Mouse (Mus musculus) left cerebral cortex, postnatal 25 days (tissue): Measurements from ENCODE around the gene Phlda3. TPM values are rescaled to one million over a fixed set of nuclear protein-coding genes. Genes with fewer than 3 reads are reported as not detected.
A peak's percentile ranks its signal among the peaks of the same experiment; 100 is the strongest.

ENCODE experiments used
- DNase-seq, 2 experiments: peaks; one replicate each; pipeline ENCODE4 v3.0.0; 2022; ENCODE audit warnings: low spot score in 2 of 2, mixed read lengths in 1 of 2
- intact Hi-C: fragments of 180-260 bp; cut with DNase I; formaldehyde crosslinking; loops from one replicate; pipeline ENCODE4 v1.15.1; 2025
- total RNA-seq, 2 experiments: library from RNA; stranded (reverse); gene quantifications; 2 replicates each; pipeline ENCODE4 v1.2.3; 2021

The Phlda3 gene
- total RNA-seq, result 10 to 100 TPM; 20.0 to 20.3 TPM

DNA sequence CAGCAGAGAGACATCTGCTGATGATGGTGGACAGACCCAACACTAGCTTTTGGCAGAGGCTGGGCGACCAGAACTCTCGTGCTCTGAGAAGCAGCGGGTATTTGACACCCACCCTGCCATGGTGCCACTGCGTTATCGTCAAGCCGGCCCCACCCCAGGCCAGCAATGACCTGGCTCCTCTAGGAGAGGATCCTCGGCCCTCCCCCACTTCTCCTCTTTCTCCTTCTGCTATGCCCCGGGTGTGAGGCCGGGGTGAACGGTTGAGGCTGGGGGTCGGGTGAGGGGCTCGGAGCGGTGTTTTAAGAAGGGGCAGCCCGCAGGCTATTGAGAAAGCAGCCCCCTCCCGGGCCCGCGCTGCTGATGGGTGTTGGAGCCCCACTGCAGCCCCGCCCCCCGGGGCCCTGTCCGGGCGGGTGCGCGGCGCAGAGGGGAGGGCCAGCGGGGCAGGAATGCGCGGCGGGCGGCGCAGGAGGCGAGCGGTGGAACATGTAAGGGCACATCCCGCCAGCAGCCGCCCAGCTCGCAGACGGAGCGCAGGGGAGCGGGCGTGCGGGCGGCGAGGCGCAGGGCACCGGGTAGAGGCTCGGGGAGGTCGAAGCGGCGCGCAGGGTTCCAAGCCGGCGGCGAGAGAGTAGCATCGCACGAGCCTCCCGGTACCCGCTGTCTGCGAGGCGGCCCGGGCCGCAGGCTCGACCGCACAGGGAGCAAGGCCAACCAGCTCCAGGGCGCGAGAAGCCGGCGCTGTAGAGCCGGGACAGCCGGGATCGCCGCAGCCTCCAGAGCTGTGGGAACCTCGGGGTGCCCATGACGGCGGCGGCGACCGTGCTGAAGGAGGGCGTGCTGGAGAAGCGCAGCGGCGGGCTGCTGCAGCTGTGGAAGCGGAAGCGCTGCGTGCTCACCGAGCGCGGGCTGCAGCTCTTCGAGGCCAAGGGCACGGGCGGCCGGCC lies at the start of gene Phlda3:
Gene Phlda3, plus strand, starts transcription at position 475 of the 947 bp plus-strand sequence.
- intact Hi-C loops, result no loop called here
- peak; percentile 51 to 54 for DNase-seq

DNA sequence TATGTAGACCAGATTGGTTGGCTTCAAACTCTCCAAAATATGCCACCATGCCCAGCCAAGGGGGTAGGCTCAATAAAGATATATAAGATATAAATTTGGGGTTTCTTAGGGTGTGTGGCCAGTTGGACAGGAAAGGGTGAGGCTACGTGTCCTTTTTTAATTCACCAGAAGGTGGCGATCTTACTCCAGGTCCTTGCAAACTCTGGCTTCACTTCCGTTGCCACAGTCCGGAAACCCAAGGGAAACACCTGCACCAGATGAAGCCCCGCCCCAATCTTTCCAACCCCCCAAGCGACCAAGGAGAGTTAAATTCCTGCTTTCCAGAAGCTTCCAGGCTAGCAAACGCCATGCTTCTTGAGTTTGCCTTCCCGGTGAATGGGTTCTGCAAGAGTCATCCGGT lies 46.4 kb upstream of the Phlda3 start:
- intact Hi-C loops, result loop anchor here (1.0 to 10.0 kb wide), 4 partner anchors 34 to 225 kb away; no protein-coding TSS in a partner anchor
- DNase-seq, result peak; percentile 67 to 70

DNA sequence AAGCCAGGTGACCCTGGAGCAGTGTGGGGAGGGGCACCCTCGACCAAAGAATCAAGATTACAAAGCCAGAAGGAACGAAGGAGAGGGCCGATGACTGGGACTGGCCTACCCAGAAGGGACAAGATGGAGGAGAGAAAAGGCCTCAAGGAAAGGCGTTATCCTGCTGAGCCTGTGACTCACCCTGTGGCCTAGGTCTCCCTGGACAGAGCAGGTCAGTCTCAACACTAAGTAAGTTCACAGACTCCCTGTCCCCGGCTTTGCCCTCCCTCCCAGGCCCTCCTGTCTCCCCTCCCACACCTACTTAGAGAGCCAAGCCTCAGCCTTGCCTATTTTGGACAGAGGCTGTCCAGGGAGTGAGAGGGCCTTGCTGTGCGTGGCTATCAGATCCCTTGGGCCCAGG lies 45.9 kb upstream of the Phlda3 start, which contains the start of gene Csrp1:
Gene Csrp1, plus strand, starts transcription at position 79 of the 400 bp plus-strand sequence.
- intact Hi-C loops, result loop anchor here (1.0 to 10.0 kb wide), 4 partner anchors 33 to 225 kb away; no protein-coding TSS in a partner anchor
- DNase-seq, result no peak

DNA sequence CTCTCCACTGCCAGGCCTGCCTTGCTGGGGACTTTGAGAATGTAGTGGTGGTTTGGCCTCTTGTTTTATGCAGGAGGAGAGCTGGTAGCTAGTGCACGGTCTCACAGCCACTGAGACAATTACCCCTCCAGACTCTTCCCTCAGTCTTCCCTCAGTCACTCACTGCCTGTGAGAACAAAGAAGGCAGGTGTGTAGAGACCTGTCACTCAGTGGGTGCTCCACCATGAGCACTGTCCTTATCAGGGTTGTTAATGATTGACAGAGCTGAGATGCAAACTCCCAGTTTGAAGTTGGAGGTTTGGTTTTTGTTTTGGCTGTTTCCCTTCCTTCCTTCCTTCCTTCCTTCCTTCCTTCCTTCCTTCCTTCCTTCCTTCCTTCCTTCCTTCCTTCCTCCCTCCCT lies 42.9 kb upstream of the Phlda3 start:
- DNase-seq, result no peak
- intact Hi-C loops, result no loop called here

DNA sequence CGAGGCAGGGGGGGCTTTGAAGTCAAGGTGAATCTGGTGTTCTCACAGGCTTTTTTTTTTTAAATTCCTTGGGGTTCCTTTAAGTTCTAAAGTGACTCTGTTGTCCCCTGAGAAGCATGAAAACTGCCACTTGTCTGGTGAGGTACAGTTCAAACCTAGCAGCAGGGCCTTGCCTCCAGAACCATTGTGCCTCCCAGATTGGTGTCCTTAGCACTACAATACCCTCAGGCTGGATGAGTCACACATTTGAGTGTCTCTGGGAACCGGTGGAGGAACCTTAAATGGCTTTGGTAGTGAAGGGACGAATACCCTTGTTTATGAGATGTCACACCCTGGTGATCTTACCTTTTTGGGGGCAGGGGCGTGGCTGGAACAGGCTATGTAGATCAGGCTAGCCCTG lies 41.8 kb upstream of the Phlda3 start:
- DNase-seq, result no peak
- intact Hi-C loops, result no loop called here

DNA sequence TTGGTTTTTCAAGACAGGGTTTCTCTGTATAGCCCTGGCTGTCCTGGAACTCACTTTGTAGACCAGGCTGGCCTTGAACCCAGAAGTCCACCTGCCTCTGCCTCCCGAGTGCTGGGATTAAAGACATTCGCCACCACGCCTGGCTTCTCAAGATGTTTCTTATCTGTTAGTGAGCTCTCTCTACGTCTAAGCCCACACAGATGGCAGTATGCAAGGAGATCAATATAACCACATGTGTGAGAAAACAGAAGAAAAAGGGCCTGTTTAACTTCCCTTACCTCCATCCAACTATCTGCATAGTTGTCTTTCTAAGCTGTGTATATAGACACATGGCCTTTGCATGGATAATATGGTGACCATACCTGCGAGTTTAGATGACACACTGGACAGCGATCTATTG lies 40.6 kb upstream of the Phlda3 start:
- intact Hi-C loops, result no loop called here
- DNase-seq, result no peak

DNA sequence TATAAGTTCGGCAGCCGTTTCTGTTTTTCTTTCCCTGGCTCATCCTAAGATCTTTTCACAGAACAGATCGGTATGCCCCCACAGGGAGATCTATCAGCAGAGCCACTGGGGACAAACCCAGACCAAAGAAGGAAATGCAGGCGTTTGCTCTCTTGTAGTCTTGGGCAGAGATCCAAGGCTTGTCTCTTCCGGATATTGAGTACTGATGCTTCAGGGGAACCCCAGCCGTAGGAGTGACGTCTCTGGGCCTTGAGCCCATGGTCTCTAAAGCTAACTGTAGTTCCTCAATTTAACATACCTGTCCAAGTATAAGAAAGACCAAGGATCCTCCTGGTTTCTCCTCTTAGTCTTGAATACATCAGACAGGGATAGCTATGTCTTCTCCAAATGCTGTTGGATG lies 40.0 kb upstream of the Phlda3 start:
- intact Hi-C loops, result no loop called here
- DNase-seq, result no peak

DNA sequence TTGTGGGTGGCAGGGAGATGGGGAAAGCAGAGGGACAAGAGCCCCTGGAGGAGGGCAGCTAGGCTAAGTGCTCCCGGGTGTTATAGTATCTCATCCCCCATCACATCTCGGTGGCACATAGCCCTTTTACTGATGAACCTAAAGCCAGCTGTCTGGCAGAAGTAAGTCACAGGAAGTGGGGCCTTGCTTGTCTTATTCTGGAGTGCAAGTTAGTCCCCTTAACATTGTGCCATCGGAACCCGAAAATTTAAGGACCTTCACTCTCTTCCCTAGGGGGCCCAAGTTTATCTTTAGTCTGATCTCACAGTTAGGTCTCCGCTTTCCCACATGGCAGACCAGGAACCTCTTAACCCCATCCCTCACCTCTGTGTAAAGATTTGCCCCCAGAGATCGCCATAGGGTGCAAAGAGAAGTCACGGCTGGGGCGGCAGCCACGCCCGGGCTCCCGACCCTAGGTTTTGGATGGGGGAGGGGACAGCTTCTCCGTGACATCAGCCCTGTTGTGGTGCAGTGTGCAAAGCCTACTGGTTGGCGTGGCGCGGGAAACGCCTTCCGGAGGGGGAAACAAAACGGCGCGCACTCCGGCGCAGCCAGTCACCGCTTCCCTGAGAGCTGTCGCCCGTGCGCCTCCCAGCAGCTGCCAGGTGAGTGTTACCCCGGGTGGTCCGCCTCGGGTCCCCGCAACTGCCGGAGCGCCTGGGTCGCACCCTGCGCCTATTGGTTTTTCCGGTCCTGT lies 37.1 kb upstream of the Phlda3 start:
- DNase-seq, result peak; percentile 80 to 87
- intact Hi-C loops, result no loop called here

DNA sequence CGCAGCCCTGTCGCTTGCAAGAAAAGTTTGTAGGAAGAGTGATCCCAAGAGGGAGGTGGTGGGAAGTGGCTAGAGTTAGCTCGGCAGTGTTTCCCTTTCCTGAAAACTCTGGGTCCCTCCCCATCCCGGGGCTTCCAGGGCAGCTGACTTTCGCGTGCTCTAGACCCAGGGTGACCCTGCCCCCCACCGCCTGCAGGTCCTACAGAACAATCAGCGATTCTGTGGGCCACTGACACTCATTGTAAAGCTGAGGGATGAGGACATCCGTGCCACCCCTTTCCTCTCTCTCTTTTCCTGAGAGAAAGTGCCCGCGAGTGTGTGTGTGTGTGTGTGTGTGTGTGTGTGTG lies 36.6 kb upstream of the Phlda3 start:
- DNase-seq, result no peak
- intact Hi-C loops, result no loop called here

DNA sequence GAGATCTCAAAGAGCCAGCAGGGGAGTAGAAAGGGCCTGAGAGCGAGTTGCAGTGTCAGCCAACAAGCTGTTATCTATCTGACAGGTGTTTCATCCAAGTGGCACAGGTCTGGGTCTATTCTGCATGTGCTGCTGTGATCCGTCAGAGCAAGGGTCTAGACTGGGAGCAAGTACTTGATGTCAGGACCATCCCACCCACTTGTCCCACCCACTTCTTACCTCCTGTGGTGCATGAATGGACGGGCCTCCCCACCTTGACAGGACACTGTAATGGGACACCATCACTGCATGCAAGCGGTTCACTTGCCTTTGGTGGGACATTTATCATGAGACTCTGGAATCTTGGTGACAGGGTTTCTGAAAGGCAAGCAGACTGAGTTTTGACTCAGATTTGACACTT lies 36.1 kb upstream of the Phlda3 start:
- DNase-seq, result no peak
- intact Hi-C loops, result no loop called here

DNA sequence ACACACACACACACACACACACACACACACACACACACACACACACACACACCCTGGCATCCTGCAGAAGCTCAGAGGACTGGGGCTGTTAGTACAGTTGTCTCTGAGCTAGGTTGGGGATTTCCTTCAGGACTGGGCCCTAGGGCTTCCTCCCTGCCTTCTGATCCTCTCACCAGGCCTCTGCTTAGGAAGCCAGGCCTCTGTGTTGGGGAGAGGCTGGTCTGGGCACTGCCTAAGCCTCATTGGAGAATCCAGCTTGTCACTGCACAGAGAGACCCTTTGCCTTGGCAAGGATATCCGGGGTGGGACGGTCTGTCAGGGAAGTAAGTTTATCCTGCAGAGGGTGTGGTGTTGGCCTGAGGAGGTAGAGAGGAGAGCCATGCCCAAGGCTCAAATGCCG lies 35.6 kb upstream of the Phlda3 start:
- DNase-seq, result no peak
- intact Hi-C loops, result no loop called here

DNA sequence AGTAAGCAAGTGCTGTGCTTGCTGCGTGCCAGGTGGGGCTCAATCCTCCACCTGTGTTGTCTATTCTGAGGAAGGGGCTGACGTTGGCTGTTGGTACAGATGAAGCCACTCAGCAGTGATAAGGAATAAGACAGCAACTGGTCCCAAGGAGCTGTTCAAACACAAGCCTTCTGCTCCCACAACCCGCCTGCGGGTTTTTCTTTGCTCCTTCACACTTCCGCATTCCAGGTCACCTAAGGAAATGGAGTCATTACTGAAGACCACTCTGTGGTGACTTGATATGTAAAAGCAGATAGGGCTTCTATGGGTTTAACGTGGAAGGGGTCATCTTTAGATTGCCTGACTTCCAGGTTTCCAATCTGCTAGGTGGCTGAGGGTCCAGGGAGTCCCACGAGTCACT lies 34.5 kb upstream of the Phlda3 start:
- DNase-seq, result no peak
- intact Hi-C loops, result no loop called here

DNA sequence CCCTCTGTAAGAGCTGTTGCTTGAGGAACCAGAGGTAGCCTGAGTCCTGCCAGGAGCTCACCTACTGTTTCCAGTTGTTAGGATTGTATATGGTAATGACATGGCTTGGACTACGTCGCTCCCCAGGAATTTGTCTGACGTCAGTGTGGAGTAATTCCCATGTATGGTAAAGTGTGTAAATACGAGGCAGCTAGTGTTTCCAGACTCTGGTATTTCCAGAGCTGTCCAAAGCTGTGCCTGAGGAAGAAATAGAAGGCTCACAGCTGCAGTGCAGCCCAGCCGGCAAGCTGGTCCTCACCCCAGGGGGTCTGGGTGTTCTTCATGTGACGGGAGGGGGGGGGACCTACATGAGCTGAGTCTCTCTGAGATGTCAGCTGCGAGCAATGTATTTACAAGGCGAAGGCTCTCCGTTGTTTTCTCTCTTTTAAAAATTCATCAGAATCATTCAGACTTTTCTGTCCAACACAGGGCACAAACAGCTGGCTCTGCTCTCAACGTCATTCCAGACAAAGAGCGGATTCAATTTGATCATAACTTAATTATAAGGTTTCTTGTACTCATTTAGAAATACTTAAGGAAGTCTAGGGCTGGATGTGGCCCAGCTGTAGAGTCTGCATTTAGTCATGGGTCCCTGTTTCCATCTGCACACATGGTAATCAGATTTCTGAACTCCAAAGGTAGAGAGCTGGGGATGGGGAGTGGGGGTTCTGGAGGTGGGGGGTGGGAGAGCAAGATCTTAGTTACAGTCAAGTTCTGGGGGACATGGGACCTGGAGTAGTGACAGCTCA lies 33.8 kb upstream of the Phlda3 start:
- intact Hi-C loops, result no loop called here
- no peak for DNase-seq

DNA sequence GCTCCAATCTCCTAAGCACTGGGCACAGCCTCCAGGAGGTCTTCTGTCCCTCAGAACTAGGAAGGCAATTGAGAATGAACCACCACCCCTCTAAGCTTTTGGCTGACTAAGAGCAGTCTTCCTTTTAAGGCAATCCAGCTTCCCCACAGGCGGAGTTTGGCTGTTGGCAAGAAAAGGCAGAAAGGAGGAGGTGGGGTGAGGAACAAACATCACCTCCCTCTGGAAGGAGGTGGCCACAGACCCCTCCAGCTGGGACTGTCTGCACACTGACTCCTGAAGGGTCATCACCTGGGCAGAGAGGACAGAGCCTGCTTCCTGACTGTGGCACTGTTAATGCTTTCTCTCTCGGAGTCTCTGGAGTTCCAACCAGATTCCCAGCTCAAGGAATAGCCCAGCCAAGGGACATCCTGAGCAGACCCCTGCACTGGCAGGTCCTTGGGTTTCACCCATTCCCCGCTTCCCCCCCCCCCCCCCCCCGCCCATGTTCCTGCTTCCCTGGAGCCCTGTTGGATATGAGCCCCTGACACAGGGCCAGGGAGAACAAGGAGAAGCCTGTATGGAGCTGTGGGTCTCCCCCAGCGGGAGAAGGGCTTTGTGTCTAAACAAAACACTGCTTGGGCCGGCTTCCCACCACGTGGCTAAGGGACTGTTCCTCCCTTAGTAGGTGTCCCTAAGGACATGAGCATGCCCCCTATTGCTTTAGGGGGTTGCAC lies 31.5 kb upstream of the Phlda3 start:
- intact Hi-C loops, result no loop called here

DNA sequence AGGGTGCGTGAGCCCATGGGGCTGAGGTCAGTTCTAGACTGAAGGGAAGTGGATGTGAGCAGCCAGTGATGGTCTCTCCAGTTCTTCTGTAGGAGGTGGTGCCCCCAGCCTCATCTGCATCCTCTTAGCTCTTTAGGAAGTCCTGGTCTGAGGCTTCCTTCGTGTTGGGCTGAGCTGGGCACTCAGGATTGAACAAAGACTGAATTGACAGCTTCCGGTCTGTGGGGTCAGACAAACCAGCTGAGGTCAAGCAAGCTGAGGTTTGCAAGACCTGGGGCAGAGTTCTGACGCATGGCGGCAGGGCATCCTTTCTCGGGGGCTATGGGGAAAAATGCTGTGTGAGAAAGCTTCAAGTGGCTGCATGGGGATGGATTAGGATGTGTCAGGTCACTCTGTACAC lies 30.5 kb upstream of the Phlda3 start:
- no peak for DNase-seq
- intact Hi-C loops, result no loop called here

More for the DNA sequence above, 31.5 kb upstream of the Phlda3 start:
- peak; percentile 43 to 73 for DNase-seq

DNA sequence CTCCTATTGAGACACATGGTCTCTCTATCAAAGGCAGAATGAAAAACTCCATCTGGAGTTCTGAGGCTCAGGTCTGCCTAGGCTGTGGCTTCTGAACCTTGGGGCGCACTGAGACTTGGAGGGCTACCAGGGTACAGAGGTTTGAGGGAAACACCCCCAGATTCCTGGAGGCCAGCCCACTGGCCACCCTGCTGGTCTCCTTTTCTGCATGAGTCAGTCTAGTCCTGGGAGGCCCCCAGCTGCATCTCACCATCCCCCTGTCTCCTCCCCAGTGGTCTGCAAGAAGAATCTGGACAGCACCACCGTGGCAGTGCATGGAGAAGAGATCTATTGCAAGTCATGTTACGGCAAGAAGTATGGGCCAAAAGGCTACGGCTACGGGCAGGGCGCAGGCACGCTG lies 20.9 kb upstream of the Phlda3 start:
- intact Hi-C loops, result no loop called here
- DNase-seq, result no peak

DNA sequence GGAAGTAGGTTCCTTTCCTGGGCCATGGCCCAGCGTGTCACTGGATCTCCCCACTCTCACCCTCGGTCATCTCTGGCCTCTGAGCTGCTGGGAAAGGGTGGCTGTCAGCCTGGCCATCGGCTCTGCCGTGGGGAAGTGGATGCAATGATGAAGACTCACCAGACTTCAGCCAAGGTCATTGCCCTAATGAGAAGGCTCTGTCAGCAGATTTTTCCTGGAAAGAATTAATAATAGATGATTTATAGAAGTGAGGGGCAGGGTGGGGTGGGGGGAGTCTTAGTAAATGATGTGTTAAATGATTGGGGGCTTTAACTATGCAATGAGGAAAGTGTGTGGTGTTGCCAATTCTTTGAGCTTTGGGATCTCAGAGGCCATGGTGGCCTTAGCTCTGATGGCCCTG lies 19.7 kb upstream of the Phlda3 start:
- no peak for DNase-seq
- intact Hi-C loops, result no loop called here

DNA sequence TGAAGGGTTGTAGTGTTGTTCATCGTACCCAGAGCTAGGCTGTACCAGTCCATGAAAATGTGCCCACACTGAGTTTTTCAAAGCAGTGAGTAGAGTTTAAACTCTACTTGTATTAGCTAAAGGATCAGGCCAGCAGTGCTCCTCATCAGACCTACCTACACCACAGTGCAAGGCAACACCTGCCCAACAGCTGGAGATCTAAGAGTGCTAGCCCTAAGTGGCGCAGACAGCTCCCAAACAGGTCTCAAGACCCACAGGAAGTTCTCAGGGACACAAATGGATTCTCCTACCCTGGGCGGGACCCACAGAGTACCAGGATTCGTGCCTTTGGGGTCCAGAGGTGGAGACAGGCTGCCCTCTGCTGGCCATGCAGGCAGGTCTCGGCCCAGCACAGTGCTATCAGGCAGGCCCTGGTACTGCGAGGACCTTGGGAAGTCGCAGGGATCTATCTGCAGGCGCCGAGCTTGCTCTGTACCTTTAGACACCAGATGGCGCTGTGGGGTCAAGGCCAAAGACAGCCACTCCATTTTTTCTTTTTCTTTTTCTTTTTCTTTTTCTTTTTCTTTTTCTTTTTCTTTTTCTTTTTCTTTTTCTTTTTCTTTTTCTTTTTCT lies 13.1 kb upstream of the Phlda3 start:
- DNase-seq, result peak; percentile 90 to 96
- intact Hi-C loops, result loop anchor here (1.0 to 2.0 kb wide), 3 partner anchors 28 to 36 kb away; no protein-coding TSS in a partner anchor

DNA sequence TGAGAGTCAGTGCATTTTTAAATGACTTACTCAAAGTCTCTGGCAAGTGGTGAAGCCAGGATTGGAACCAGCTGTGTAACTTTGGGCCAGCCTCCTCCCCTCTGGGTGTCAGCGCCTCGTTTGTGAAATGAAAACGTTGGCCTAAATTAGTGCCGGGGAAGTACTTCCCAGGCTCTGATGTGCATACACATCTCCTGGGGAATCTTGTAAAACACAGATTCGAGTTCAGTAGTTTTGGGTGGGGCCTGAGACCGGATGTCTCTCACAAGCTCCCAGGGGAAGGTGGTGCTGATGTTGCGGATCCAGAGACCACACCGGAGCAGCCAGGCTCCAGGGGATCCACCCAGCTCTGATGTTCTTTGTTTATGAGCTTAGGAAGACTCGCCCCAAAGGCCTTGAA lies 10.6 kb upstream of the Phlda3 start:
- intact Hi-C loops, result no loop called here

More for the DNA sequence above, 10.6 kb upstream of the Phlda3 start:
- DNase-seq, result no peak
